Mouse (Mus musculus): ENCODE measurements around the gene Aunip. TPM values are rescaled to one million over a fixed set of nuclear protein-coding genes. Genes with fewer than 3 reads are reported as not detected.

Aunip gene
- polyA plus RNA-seq, 1 experiment from 2014 or later: 6.1 TPM

DNA sequence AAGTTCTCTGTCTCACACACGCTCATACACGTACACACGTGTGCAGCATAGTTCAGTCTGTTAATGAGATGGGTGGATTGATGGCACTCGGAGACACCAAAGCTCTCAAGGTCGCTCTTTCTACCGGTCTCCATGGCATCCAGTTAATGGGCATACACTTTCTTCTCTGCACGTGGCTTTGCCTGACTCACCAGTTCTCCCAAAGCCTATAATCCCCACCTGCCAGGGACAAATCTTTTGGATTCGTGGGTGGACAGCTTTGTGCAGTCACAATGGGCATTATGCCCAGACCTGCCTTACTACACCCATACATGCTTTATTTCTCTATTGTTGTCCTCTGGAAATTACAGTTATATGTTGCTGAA is 25.0 kb downstream of the Aunip start:
- peak; percentile 17 for ATAC-seq

DNA sequence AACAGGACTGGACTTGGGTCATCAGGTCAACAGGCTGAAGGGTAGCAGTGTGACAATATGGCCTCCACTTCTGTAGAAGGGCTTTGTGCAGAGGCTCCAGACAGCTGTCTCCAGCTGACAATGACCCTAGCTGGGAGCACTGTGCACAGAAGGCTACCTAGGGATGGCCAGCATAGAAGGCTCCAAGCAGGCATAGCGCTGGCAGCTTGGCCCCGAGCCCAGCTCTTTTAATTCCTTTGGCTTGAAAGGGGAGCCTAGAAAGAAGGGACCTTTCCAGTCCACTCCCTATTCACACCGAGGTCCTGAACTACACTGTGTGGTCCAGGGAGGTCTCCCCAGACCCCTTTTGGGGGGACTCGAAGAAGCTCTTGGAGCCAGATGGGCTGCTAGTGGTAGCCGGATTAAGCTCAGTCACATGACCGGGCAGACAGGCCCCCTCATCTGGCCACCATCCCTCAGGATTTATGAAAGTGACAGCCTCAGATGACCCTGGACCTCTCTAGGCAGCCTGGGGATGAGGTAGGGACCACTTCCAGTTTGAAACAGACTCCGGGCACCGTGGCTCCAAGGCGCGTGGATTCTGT is 28.3 kb downstream of the Aunip start:
- in situ Hi-C loops (cut with MboI; ENCODE audit: low pct_unique_long_range_greater_than_20kb): no loop called here
- ChIA-PET POLR2A (interaction anchor here (1.0 kb wide), 1 partner anchor 12 kb away, joined by 6 read pairs; the partner anchor contains the start of gene Selenon), CTCF (interaction anchor here (1.5 kb wide), 1 partner anchor 174 kb away, joined by 4 read pairs; no protein-coding TSS in a partner anchor)
- ATAC-seq: no peak
- no peaks in the 10 kb centered on the region for H3K27me3 ChIP-seq
- no peak for DNase-seq (ENCODE audit: low read depth, low spot score)
- TF ChIP-seq CTCF (IDR thresholded peaks at IDR 0.05): no peak

More for the DNA sequence above, 25.0 kb downstream of the Aunip start:
- ChIA-PET POLR2A (interaction anchor here (0.9 to 2.1 kb wide), 2 partner anchors 10 to 20 kb away, joined by 3 to 6 read pairs; no protein-coding TSS in a partner anchor), CTCF (interaction anchor here (0.8 kb wide), 1 partner anchor 58 kb away, joined by 4 read pairs; no protein-coding TSS in a partner anchor)
- TF ChIP-seq CTCF (IDR thresholded peaks at IDR 0.05): no peak
- in situ Hi-C loops (cut with MboI; ENCODE audit: low pct_unique_long_range_greater_than_20kb): no loop called here
- peak; percentile 75 for DNase-seq (ENCODE audit: low read depth, low spot score)
- H3K27me3 ChIP-seq: no peaks in the 10 kb centered on the region

DNA sequence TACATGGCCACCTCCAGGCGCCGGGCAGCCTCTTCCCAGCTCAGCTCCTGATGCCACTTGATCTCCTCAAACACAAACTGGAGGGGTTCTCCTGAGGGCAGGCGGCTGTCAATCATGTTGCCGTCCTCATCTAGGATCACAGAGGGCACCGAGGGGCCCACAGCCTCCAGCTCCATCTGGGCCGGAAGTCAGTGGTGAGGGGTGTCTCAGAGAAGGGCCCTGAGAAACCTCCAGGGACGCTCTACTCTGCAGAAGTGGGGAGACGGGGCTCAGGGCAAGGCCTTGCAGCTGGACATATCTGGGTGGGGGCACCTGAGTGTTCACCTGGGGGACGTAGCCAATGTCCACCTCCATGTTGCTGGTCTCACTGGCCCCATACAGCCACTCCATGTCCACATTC is 31.9 kb downstream of the Aunip start:
- ChIA-PET POLR2A (no interaction called here), CTCF (interaction anchor here (0.6 to 1.5 kb wide), 7 partner anchors 9 to 251 kb away, joined by 3 to 6 read pairs (median 3); partner anchors contain the start of gene Selenon)
- ATAC-seq: no peak
- no peak for TF ChIP-seq CTCF (IDR thresholded peaks at IDR 0.05)
- H3K27me3 ChIP-seq: no peaks in the 10 kb centered on the region
- DNase-seq (ENCODE audit: low read depth, low spot score): no peak
- in situ Hi-C loops (cut with MboI; ENCODE audit: low pct_unique_long_range_greater_than_20kb): loop anchor here (10.0 kb wide), 2 partner anchors 172 to 342 kb away; no protein-coding TSS in a partner anchor

DNA sequence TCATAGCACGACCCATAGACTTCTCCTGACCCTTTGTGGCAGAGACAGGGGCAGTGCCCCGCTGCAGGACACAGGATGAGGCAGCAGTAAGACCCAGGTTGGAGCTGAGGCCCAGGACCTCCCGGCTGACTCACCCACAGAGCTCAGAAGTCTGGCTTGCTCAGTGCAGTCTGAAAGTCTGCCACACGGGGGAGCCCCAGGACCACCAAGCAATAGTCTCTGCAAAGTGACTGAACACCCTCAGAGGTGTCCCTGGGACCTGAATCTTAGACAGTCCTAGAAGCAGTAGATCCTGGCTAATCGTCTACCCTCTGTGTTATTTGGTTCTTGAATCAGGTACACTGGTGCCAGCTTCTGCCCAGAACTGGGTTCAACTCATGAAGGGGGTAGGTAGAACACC is 32.5 kb downstream of the Aunip start:
- ChIA-PET CTCF (interaction anchor here (0.6 to 1.5 kb wide), 6 partner anchors 9 to 250 kb away, joined by 3 to 6 read pairs (median 3); partner anchors contain the start of gene Selenon), POLR2A (no interaction called here)
- DNase-seq (ENCODE audit: low read depth, low spot score) (no peak), ATAC-seq (peak; percentile 40)
- in situ Hi-C loops (cut with MboI; ENCODE audit: low pct_unique_long_range_greater_than_20kb): loop anchor here (10.0 kb wide), 2 partner anchors 172 to 342 kb away; no protein-coding TSS in a partner anchor
- no peak for TF ChIP-seq CTCF (IDR thresholded peaks at IDR 0.05)
- no peaks in the 10 kb centered on the region for H3K27me3 ChIP-seq

DNA sequence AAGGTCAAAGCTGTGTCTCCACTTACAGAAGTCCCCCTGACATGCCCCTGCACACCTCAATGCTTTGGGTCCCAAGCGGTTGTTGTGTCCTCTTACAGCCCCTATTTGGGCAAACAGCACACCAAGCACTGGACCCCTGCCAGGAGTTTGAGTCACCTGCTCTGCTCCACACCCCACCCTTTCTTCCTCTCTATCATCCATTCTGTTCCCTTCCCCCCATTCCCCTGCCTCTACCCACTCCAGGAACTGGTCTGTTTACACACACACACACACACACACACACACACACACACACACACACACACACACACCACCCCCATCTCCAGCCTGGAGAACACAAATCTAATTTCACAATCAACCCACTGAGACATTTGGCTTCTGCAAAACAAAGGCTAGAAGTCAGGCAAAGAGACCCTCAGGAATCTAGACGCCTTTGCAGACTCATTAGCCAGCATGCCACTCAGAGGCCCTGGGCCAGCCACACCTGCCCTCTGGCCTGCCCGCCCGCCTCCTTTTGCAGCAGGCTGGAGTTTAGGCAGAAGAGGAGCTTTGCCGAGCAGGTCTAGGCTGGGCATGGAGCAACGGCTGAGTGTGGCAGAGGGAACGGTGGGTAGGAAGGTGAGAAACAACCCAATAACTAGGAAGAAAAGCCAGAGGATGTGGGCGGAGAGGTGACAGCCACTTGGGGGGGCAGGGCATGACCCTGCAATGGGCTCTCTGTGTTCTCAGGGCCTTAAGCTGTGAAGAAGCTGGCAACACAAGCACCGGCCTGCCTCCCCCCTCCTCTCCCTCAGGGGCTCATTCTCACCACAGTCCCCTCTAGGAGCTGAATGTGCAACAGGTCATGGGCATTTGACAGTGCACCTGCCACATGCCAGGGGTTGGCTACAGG is 36.3 kb downstream of the Aunip start:
- no peak for DNase-seq (ENCODE audit: low read depth, low spot score)
- no peaks in the 10 kb centered on the region for H3K27me3 ChIP-seq
- CTCF ChIA-PET: interaction anchor here (0.6 kb wide), 1 partner anchor 167 kb away, joined by 3 read pairs; no protein-coding TSS in a partner anchor
- in situ Hi-C loops (cut with MboI; ENCODE audit: low pct_unique_long_range_greater_than_20kb): loop anchor here (5.0 to 10.0 kb wide), 3 partner anchors 168 to 338 kb away; no protein-coding TSS in a partner anchor
- no peak for TF ChIP-seq CTCF (IDR thresholded peaks at IDR 0.05)
- POLR2A ChIA-PET: interaction anchor here (0.9 kb wide), 1 partner anchor 70 kb away, joined by 3 read pairs; no protein-coding TSS in a partner anchor
- ATAC-seq: no peak

DNA sequence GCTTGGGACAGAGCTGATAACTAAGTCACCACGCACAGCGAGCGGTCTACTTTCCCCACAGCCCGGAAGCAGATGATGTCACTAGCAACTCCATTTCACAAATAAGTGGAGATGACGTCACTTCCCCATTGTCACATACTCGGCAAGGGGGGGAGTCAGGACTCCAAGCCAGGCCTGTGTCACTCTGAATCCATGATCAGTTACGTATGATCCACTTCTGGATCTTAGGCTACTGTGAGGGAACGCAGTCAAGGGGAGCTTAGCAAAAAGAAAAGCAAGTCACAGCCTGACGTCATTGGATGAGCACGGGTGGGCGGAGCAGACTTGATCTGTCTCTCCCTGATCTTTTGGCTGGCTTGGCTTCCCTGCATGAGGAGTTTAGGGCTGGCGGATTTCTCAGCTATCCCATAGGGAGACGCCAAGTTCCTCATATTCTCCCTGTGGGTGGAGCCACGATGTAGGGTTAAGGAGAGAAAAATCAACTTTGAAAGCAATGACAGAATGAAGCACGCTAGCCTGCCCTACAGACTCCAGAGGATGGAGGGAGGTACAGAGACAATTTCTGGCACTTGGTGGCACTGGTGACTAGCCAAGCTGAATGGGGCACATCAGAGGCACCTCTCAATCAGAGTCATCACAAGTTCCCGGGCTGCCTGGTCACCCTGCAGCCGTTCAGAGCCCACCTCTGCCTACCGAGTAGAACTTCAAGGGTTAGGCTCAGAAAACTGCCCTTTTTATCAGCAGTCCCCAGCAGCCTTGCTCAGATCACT is 37.6 kb downstream of the Aunip start:
- CTCF ChIA-PET: no interaction called here
- DNase-seq (ENCODE audit: low read depth, low spot score): no peak

DNA sequence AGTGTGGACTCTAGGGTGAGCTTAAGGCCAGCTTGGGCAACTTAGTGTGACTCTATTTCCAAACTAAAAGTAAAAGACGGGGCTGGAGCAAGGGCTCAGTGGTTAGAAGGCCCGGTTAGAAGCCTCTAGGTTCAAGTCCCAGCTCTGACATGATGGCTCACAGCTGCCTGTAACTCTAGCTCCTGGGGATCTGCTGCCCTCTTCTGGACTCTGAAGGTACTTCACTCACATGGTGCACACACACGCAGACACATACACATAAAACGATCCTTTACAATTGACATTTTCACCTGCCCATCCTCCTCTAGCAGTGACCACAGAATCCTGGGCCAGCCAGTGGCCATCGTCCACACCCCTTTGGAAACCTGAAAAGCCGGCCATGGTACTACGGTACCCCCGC is 39.1 kb downstream of the Aunip start:
- no peak for ATAC-seq
- in situ Hi-C loops (cut with MboI; ENCODE audit: low pct_unique_long_range_greater_than_20kb): loop anchor here (5.0 to 10.0 kb wide), 3 partner anchors 165 to 335 kb away; no protein-coding TSS in a partner anchor
- POLR2A ChIA-PET: no interaction called here
- CTCF ChIA-PET: interaction anchor here (2.0 kb wide), 1 partner anchor 152 kb away, joined by 6 read pairs; no protein-coding TSS in a partner anchor
- TF ChIP-seq CTCF (IDR thresholded peaks at IDR 0.05): no peak
- no peaks in the 10 kb centered on the region for H3K27me3 ChIP-seq
- DNase-seq (ENCODE audit: low read depth, low spot score): no peak

More for the DNA sequence above, 37.6 kb downstream of the Aunip start:
- ATAC-seq: no peak
- no peak for TF ChIP-seq CTCF (IDR thresholded peaks at IDR 0.05)
- in situ Hi-C loops (cut with MboI; ENCODE audit: low pct_unique_long_range_greater_than_20kb): loop anchor here (5.0 to 10.0 kb wide), 3 partner anchors 166 to 336 kb away; no protein-coding TSS in a partner anchor
- H3K27me3 ChIP-seq: no peaks in the 10 kb centered on the region
- POLR2A ChIA-PET: no interaction called here

DNA sequence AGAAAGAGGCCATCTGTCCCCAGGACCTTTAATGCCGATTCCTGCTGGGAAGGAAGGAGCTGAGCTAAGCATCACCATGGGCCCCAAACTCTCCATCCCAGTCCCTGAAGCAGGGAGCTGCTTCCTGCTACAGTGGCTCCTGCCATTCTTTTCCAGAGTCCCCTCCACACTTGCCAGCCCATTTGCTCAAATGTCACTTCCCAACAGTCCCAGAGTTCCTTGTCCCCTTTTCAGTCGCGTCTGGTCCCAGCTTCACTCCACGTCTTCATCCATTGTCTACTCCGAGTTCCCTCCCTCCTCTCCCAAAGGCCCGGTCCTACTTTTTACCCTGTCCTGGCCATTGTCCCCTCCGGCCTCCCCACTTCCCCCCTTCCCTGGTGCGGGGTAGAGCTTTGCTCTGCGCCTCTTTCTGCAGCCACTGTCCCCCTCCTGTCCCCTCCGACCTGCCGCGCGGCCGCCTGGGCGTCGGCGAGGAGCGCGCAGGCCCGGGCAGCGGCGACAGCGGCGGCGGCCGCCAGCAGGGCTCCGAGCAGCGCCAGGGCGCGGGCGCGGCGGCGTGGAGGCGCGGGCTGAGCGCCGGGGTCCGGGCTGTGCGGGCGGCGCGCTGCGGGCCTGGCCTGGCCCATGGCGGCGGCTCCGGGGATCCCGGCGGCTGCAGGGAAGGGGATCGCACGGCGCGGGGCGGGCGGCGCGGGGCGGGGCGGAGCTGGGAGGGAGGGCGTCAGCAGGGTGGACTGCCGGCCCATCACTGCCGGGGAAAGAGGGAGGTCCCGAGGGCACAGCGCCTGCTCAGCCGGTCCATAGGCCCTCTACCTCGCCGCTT is 40.9 kb downstream of the Aunip start, which contains the start of gene Selenon:
Selenon (minus strand) TSS at position 673 of the 823 bp plus-strand sequence.
- CTCF ChIA-PET: interaction anchor here (1.5 to 2.0 kb wide), 3 partner anchors 9 to 163 kb away, joined by 3 to 6 read pairs (median 6); no protein-coding TSS in a partner anchor
- POLR2A ChIA-PET: interaction anchor here (1.1 kb wide), 1 partner anchor 12 kb away, joined by 6 read pairs; no protein-coding TSS in a partner anchor
- no peak for TF ChIP-seq CTCF (IDR thresholded peaks at IDR 0.05)
- ATAC-seq (peak; percentile 48), DNase-seq (ENCODE audit: low read depth, low spot score) (no peak)
- no peaks in the 10 kb centered on the region for H3K27me3 ChIP-seq
- in situ Hi-C loops (cut with MboI; ENCODE audit: low pct_unique_long_range_greater_than_20kb): no loop called here

DNA sequence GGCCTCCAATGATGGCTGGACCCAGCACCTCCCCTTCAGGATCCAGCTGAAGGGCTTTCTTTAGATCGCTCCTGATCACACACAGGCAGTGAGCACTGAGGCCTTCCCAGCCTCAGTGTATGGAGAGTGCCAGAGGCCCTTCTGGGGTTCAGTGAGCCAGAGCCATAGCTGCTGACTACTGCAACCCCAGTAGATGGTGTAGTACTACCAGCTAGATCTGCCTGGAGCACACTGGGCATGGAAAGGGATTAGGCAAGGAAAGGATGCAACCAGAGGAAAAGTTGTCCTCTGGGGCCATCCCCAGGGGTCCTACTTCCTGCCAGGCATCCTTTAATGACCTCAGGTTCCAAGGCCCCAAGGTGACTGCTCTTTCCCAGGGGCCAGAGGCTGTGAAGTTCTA is 42.8 kb downstream of the Aunip start:
- POLR2A ChIA-PET: no interaction called here
- no peaks in the 10 kb centered on the region for H3K27me3 ChIP-seq
- ATAC-seq (peak; percentile 37), DNase-seq (ENCODE audit: low read depth, low spot score) (no peak)
- in situ Hi-C loops (cut with MboI; ENCODE audit: low pct_unique_long_range_greater_than_20kb): no loop called here
- TF ChIP-seq CTCF (IDR thresholded peaks at IDR 0.05): no peak
- CTCF ChIA-PET: interaction anchor here (0.8 to 1.4 kb wide), 2 partner anchors 160 to 245 kb away, joined by 4 to 6 read pairs; no protein-coding TSS in a partner anchor
